Mouse (Mus musculus) limb, embryonic 14.5 days (tissue): Measurements from ENCODE around the gene Gpr155. TPM values are rescaled to one million over a fixed set of nuclear protein-coding genes. Genes with fewer than 3 reads are reported as not detected.

Source experiments
- ATAC-seq: fragments of 200-750 bp; cut with Nextera tagmentation; 2 replicates; pipeline ENCODE4 v1.8.0; 2017; ENCODE audit warnings: low read depth, moderate number of reproducible peaks, moderate TSS enrichment; ENCODE audit not compliant: low FRiP score
- DNase-seq: peaks from one replicate; pipeline ENCODE4 v3.0.0-alpha.2; 2015; ENCODE audit warnings: low spot score
- H3K27ac ChIP-seq: fragments of 300-500 bp; sonication (generic); replicated peaks from 2 replicates; pipeline ENCODE4 v1.5.1; 2014; ENCODE audit warnings: low read depth, mild to moderate bottlenecking, low read length, moderate library complexity, mixed read lengths
- H3K27me3 ChIP-seq: fragments of 300-500 bp; sonication (generic); 2 replicates; pipeline ENCODE4 v1.6.1; 2014; ENCODE audit warnings: low read length, mixed read lengths; ENCODE audit not compliant: control insufficient read depth, insufficient read depth
- H3K36me3 ChIP-seq: fragments of 300-500 bp; sonication (generic); 2 replicates; pipeline ENCODE4 v1.6.1; 2014; ENCODE audit warnings: mild to moderate bottlenecking, low read length, moderate library complexity, mixed read lengths; ENCODE audit not compliant: control insufficient read depth, insufficient read depth
- H3K4me1 ChIP-seq: fragments of 300-500 bp; sonication (generic); 2 replicates; pipeline ENCODE4 v1.6.1; 2014; ENCODE audit warnings: antibody characterized with exemption, low read length, mixed read lengths; ENCODE audit not compliant: control insufficient read depth, insufficient read depth
- H3K4me2 ChIP-seq: fragments of 300-500 bp; sonication (generic); replicated peaks from 2 replicates; pipeline ENCODE4 v1.6.1; 2014; ENCODE audit warnings: low read depth, mild to moderate bottlenecking, low read length, moderate library complexity; ENCODE audit not compliant: severe bottlenecking
- H3K4me3 ChIP-seq: fragments of 300-500 bp; sonication (generic); replicated peaks from 2 replicates; pipeline ENCODE4 v1.5.1; 2014; ENCODE audit warnings: low read length
- H3K9ac ChIP-seq: fragments of 300-500 bp; sonication (generic); 2 replicates; pipeline ENCODE4 v1.6.1; 2014; ENCODE audit warnings: mild to moderate bottlenecking, low read depth, low read length, moderate library complexity; ENCODE audit not compliant: severe bottlenecking
- H3K9me3 ChIP-seq: fragments of 300-500 bp; sonication (generic); 2 replicates; pipeline ENCODE4 v1.6.1; 2016; ENCODE audit warnings: low read length; ENCODE audit not compliant: control insufficient read depth
- POLR2A ChIP-seq: fragments of 200-500 bp; IDR thresholded peaks from 2 replicates; pipeline ENCODE4 v1.8.0; 2012; ENCODE audit warnings: inconsistent platforms, mild to moderate bottlenecking, moderate library complexity, borderline replicate concordance; ENCODE audit not compliant: insufficient read depth, insufficient read length; ENCODE audit errors: extremely low read depth
- WGBS: fragments of 180-500 bp; shearing (Covaris S2); extraction: QIAGEN DNeasy Blood & Tissue Kit; methylation state at CpG from one replicate; pipeline ENCODE4 v1.1.7; 2014; 5-methylcytosine and 5-hydroxymethylcytosine counted together
- polyA plus RNA-seq, 2 experiments: library from polyadenylated mRNA; depleted of rRNA in 1 of 2; stranded (reverse) in 1 of 2; unstranded in 1 of 2; fragments of >200 nt; fragmentation: Nextera tagmentation in 1 of 2; extraction: Ambion mirVana in 1 of 2; gene quantifications; 2 replicates each; pipeline versions ENCODE4 v1.2.1 to v1.2.3; 2012 to 2014

The Gpr155 gene
- polyA plus RNA-seq, 2 experiments = 3.9 to 6.2 TPM

DNA sequence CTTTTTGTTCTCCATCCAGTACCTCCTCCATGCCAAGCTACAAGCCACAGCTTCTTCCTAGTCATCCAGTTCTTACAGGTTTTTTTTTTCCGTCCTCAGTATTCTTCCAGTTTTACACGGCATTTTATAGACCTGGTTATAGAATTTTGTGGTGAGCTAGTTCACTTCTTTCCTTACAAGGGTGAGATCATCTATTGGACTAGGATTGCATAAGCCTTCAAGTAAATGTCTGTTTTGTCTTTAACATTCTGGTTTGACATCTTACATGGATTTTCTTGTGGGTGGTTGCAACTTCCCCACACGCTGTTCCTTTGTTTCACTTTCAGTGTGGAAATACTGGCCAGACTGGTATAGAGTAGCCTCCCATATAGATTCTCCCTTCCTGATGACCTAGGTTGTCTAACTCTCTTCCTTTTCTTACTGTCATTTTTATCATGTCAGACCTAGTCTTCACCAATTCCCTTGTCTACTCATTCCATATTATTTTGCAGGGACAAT, 10.5 kb upstream of the Gpr155 start:
- ATAC-seq = no peak
- WGBS = 54% methylated on average over 3 of the region's 3 CpGs
- Histone ChIP-seq H3K27me3 (no peaks in the 10 kb centered on the region), H3K4me1 (peaks cover 12% of the 10 kb centered on the region), H3K9ac (no peak overlapping the region), H3K36me3 (no peaks in the 10 kb centered on the region), H3K4me3 (no peak overlapping the region), H3K4me2 (no peak overlapping the region), H3K9me3 (no peaks in the 10 kb centered on the region), H3K27ac (no peak overlapping the region)
- no peak for DNase-seq
- no peak for TF ChIP-seq POLR2A

DNA sequence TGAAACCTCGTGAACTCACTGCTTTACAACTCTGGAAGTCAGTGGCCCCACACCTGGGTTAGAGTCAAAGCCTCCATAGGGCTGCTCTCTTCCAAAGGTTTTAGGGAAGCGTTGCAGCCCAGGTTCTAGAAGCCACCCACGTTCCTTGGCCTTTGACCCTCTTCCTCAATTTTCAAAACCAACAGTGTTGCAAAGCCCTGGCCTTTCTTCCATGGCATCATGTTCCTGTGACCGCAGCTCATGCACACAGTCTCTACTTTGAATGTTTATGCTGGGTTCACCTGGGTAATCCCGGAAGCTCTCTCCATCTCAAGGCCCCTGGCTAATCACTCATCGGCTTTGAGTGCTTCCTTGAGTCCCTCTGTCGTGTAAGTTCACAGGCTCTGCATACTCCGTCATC, 9.1 kb upstream of the Gpr155 start:
- H3K4me1 ChIP-seq = peaks cover under 1% of the 10 kb centered on the region; the same call in 1 of the 2 replicates
- H3K27me3 ChIP-seq = no peaks in the 10 kb centered on the region
- H3K9me3 ChIP-seq = no peaks in the 10 kb centered on the region
- no peak for TF ChIP-seq POLR2A
- no peak overlapping the region for H3K4me2 ChIP-seq
- no peak overlapping the region for H3K27ac ChIP-seq
- DNase-seq (no peak), ATAC-seq (no peak)
- no peaks in the 10 kb centered on the region for H3K36me3 ChIP-seq
- 78% methylated on average over 8 of the region's 8 CpGs for WGBS
- no peak overlapping the region for H3K4me3 ChIP-seq
- H3K9ac ChIP-seq = no peak overlapping the region

DNA sequence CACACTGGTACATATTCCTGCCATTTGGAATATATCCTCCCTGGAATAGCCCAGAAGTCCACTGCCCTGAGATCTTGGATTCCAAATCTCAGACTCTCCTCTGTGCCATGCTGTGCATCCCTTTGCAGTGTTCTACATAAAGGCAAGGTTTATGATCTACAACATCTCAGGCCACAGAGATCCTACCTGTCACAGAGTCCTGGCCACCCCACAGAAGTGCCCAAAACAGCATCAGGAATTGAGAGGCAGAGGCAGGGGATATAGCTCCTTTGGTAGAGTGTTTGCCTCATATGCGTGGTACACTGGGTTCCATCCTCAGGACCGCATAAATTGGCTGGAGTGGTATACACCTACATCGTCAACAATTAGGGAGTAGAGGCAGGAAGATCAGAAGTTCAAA, 8.1 kb upstream of the Gpr155 start:
- H3K36me3 ChIP-seq = no peaks in the 10 kb centered on the region
- no peak overlapping the region for H3K9ac ChIP-seq
- H3K4me3 ChIP-seq = no peak overlapping the region
- TF ChIP-seq POLR2A = no peak
- no peak overlapping the region for H3K27ac ChIP-seq
- 90% methylated on average over 3 of the region's 3 CpGs for WGBS
- H3K27me3 ChIP-seq = no peaks in the 10 kb centered on the region
- no peak for ATAC-seq
- H3K4me2 ChIP-seq = no peak overlapping the region
- no peak for DNase-seq
- H3K9me3 ChIP-seq = no peaks in the 10 kb centered on the region
- no peaks in the 10 kb centered on the region for H3K4me1 ChIP-seq

DNA sequence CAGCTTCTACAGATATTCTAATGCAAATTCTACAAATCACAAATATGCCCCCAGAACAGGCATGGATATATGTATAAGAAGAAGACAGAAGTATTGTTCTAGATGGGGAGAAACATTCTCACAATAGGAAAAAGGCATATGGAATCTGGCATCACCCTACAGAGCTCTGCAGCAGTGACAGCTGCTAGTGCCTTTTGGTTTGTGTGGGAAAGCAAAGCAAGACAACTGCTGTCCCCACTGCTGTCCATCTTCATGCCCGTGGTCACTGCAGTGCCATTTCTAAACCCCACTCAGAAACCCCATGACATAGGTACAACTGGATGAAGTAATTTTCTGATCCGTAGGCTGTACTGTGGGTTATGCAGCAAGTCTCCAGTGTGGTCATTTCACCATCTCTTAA, 6.4 kb upstream of the Gpr155 start:
- no peak for TF ChIP-seq POLR2A
- no peak overlapping the region for H3K4me2 ChIP-seq
- WGBS = 74% methylated on average over 2 of the region's 2 CpGs
- H3K4me1 ChIP-seq = no peaks in the 10 kb centered on the region
- no peak overlapping the region for H3K4me3 ChIP-seq
- H3K27me3 ChIP-seq = no peaks in the 10 kb centered on the region
- DNase-seq (no peak), ATAC-seq (no peak)
- H3K9ac ChIP-seq = no peak overlapping the region
- H3K36me3 ChIP-seq = no peaks in the 10 kb centered on the region
- H3K27ac ChIP-seq = no peak overlapping the region
- H3K9me3 ChIP-seq = no peaks in the 10 kb centered on the region

DNA sequence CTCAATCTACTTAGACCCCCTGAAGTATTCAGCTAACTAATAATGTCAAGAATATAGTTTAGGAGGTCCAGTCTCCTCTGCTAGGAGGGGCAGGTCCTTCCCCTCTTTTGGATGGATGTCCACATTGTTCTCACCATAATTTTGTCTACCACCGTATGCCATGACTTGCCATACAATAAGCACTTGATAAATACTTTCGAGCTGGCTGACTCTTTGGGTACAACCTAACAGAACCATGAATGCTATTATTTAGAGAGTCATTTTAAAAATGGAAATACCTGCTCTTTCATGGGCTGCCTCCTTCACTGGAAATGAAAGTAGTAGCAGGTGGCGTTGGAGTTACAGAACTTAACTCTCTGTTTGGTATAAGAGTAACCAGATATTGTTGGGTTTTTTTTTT, 3.6 kb upstream of the Gpr155 start:
- Histone ChIP-seq H3K4me2 (no peak overlapping the region), H3K36me3 (no peaks in the 10 kb centered on the region), H3K4me3 (no peak overlapping the region), H3K9me3 (no peaks in the 10 kb centered on the region), H3K9ac (no peak overlapping the region), H3K27ac (no peak overlapping the region), H3K4me1 (no peaks in the 10 kb centered on the region), H3K27me3 (no peaks in the 10 kb centered on the region)
- DNase-seq = no peak
- ATAC-seq = no peak
- TF ChIP-seq POLR2A = no peak
- WGBS = 88% methylated on average over 3 of the region's 3 CpGs

DNA sequence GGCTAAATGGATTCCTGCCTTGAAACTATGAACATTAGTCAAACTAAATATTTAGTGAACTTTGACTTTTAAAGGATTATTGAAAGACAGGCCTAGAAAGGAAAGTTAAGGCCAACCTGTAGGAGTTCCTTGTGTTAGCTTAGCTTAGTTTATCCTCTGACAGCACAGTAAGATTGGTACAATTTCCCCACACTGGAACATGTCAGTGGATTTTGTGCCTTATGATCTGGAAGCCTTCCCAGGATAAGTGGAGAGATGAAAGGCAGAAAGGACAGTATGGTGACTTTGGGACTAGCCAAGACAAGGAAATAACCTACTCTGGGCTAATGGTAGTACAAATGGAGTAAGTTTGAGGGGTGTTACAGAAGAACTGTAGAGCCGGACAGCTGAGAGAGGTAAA, 1.4 kb upstream of the Gpr155 start:
- DNase-seq = no peak

More for the DNA sequence above, 1.4 kb upstream of the Gpr155 start:
- 91% methylated on average over 1 of the region's 1 CpGs for WGBS
- Histone ChIP-seq H3K4me2 (no peak overlapping the region), H3K9ac (no peak overlapping the region), H3K4me3 (no peak overlapping the region), H3K36me3 (no peaks in the 10 kb centered on the region), H3K4me1 (no peaks in the 10 kb centered on the region), H3K9me3 (no peaks in the 10 kb centered on the region), H3K27ac (no peak overlapping the region), H3K27me3 (no peaks in the 10 kb centered on the region)
- TF ChIP-seq POLR2A = no peak
- ATAC-seq = no peak
